ENCODE assay signal across 17 mouse cellular contexts in the genomic region with DNA sequence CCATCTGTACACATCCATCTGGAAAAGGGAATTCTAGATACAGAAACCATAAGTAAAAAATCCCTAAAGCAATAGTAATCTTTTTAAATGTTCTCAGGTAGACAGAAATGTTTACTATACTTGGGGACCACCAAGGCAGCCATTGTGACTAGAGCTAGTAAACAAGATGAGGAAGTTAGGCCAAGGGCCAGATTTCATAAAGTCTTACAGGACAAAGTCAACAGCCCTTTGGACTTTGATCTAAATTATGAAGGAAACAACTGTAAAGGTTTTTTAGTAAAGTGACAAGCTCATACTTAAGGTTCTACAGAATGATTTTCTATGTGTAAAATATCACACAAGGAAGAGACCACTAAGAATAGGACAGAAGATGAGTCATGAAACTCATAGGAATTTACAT.
"Had no signal": no experiment of that assay in that cellular context is flagged by ENCODE, and none has a peak within 500 bp of the region (broad histone marks: within the 10 kb centered on the region; RNA-seq: fewer than 3 reads in every experiment).

No protein-coding gene starts in this region.

- H3K4me3 ChIP-seq: liver, embryonic 12.5 days; liver, embryonic 15.5 days; lung, embryonic 15.5 days; megakaryocyte, embryonic 14.5 days; midbrain, embryonic 10.5 days; midbrain, embryonic 13.5 days; myocyte; neural tube, embryonic 13.5 days had no signal

- H3K4me2 ChIP-seq: liver, embryonic 12.5 days; liver, embryonic 15.5 days; lung, embryonic 15.5 days; midbrain, embryonic 13.5 days; neural tube, embryonic 13.5 days had no signal

- H3K9ac ChIP-seq: liver, embryonic 12.5 days; liver, embryonic 15.5 days; lung, embryonic 15.5 days; midbrain, embryonic 13.5 days; neural tube, embryonic 13.5 days had no signal

- ATAC-seq: liver, embryonic 12.5 days; midbrain, embryonic 13.5 days; midbrain, embryonic 16.5 days had no signal

- H3K36me3 ChIP-seq: liver, embryonic 15.5 days; lung, embryonic 15.5 days; midbrain, embryonic 13.5 days; neural tube, embryonic 13.5 days had no signal

- H3K9me3 ChIP-seq: liver, embryonic 12.5 days; liver, embryonic 15.5 days; lung, embryonic 15.5 days; midbrain, embryonic 10.5 days; midbrain, embryonic 13.5 days; neural tube, embryonic 13.5 days had no signal

- H3K27me3 ChIP-seq: liver, embryonic 12.5 days; liver, embryonic 15.5 days; lung, embryonic 15.5 days; megakaryocyte, embryonic 14.5 days; midbrain, embryonic 13.5 days; neural tube, embryonic 13.5 days had no signal

- H3K27ac ChIP-seq: liver, embryonic 12.5 days; liver, embryonic 15.5 days; lung, embryonic 15.5 days; midbrain, embryonic 10.5 days; midbrain, embryonic 13.5 days; neural tube, embryonic 13.5 days; stomach, postnatal 0 days had no signal

- H3K4me1 ChIP-seq: lung, embryonic 15.5 days; midbrain, embryonic 10.5 days; neural tube, embryonic 13.5 days had no signal

- DNase-seq: kidney, adult 11 months; lung, adult 18-20 months; lung, postnatal 10 days; lung, postnatal 36 days; thymus, adult 2 months; thymus, postnatal 14 days; thymus, postnatal 4 days had no signal
